Mouse (Mus musculus) right cerebral cortex, postnatal 4 days (tissue): ENCODE measurements around the gene Dlg2.

Experiments
- DNase-seq: peaks from one replicate; pipeline ENCODE4 v3.0.0-alpha.2; 2022

Gene Dlg2

DNA sequence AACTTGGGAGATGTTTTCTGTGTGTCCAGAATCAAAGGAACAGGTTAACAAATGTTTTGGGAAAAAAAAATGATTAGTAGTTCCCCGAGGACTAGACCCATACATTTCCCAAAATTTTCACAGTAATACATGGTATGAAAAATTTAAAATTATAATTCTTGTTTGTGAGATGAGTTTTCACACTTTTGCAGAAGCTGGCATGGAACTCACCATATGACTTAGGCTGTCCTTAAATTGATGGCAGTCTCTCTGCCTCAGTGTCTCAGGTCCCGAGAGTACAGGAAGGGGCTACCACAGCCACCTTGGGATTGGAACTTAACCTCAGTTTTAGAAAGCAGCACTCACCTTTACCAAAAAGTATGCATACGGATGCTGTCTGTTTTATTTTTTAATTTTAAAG is 622.0 kb downstream of the Dlg2 start:
- DNase-seq = no peak

DNA sequence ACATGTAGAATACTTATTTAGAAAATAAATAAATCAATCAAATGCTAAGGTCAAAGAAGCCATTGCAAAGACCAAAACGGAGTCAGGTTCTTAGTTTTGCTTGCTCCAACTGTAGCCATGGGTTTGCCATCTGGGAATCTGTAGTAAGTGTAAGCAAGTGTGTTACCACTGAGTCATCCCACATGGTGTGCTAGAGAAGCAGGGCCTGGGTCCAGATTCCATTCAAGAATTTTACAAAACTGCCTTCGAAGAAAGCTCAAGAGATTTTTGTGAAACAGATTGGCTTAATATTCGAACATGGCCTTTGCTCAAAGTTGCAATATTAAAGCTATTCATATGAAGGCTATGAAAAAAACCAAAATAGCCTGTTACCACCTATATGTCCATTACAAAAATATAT is 633.1 kb downstream of the Dlg2 start:
- no peak for DNase-seq

DNA sequence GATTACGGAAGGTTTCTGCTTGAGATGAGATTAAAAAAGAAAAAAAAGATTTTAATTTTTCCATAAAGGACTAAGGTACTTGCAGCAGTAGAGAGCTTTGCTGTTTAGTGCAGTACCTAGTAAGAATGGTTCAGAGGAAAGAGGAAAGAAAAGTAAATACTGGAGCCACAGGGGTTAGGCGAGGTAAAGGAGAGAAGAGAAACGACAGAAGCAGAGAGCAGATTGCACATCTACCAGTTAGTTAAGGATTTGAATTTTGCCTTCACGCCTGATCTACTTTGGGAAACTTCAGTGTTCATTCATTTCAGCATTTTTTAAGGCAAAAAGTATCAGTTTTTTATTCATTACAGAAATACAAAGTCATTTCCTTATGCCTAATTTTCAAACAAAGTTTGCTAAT is 655.7 kb downstream of the Dlg2 start:
- DNase-seq = no peak

DNA sequence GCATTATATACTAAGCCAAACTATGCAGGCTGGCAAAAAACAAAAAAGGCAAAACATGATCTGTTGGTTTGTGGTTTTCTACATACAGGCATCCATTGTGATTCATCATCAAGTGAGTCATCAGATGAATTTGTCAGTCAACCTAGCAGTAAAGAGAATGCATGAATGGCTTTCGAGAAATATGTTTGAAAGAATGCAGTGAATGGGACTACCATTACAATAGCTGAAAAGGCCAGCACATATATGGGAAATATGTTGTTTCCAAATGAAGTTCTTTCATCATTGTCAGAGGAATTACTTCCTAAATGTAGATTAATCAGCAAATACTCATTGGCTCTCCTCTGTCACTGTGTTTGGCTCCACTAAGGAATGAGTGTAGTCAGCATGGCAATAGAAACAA is 677.6 kb downstream of the Dlg2 start:
- DNase-seq = no peak

GRCm38 (mm10) chr7:91159144-91159543 is 682.7 kb downstream of the Dlg2 start:
- DNase-seq = no peak

- DNase-seq = no peak
Measured at GRCm38 (mm10) chr7:91161643-91162175, 685.2 kb downstream of the Dlg2 start.

DNA sequence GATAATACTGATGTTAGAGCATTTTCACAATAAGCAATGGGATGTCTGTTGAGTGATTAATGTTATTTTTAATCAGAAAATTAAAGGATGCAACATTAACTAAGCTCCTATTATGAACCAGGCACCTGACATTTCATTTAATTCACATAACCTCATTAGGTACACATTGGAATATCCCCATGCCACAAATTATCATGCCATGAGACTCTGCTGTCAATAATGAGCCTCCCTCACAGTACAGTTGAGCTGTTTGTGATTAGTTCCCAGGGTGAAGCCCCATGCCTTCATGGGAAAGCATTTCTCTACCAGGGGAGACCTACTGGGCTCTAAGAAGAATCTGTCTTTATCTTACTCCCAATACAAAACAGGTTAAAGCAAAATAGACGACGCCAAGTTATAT is 697.1 kb downstream of the Dlg2 start:
- DNase-seq = no peak

DNA sequence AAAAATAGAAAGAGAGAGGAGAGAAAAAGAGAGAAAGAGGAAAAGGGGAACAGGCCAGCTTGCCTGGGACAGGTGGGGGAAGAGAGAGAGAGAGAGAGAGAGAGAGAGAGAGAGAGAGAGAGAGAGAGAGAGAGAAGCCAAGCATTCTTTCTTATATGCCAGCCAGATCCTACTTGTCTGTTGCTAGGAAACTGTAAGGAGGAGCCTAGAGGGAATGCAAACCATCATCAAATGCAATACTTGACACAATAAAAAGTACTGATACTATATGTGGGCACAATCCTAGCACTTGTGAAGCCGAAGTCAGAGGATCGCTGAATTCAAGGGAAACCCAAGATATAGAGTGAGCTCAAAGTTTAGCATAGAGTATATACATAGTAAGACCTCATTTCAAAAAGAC is 711.7 kb downstream of the Dlg2 start:
- no peak for DNase-seq

- no peak for DNase-seq
Measured at GRCm38 (mm10) chr7:91199372-91199771, 722.9 kb downstream of the Dlg2 start.

DNA sequence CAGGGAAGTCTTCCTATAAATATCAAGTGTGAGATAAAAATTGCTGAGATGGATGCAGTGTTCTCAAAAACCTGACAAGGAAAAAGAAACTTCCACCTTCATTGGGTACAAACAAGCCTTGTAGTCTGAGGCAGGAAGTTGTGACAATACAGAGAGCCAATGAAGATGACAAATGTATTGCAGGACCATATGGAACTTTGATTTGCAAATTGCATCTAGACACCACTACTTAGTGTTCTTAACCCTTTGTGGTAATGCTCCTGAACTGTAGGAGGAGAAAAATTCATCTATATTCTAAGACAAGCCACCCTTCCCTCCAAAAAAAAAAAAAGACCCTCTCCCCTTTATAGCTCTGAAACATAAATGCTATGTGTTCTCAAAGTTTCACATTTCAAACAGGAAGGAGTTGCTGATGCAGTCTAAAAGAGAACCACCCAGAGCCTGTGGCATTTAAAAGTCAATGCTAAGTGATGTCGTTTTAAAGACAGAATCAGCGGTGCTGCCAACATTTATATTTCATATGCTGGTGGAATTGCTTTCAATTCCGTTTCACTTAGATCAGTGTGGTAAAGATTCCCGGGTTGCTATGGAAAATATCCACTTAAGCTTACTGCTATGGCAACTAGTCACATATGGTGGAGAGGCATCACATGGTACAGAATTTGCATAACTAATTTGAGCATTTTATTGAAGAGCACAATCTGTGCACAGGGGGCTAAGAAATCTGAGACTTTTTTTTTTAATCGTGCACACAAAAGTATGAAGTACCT is 731.8 kb downstream of the Dlg2 start:
- DNase-seq = no peak

- no peak for DNase-seq
Measured at GRCm38 (mm10) chr7:91208973-91209372, 732.5 kb downstream of the Dlg2 start.

- no peak for DNase-seq
Measured at GRCm38 (mm10) chr7:91212236-91212635, 735.8 kb downstream of the Dlg2 start.

- no peak for DNase-seq
Measured at GRCm38 (mm10) chr7:91214921-91215320, 738.4 kb downstream of the Dlg2 start.

DNA sequence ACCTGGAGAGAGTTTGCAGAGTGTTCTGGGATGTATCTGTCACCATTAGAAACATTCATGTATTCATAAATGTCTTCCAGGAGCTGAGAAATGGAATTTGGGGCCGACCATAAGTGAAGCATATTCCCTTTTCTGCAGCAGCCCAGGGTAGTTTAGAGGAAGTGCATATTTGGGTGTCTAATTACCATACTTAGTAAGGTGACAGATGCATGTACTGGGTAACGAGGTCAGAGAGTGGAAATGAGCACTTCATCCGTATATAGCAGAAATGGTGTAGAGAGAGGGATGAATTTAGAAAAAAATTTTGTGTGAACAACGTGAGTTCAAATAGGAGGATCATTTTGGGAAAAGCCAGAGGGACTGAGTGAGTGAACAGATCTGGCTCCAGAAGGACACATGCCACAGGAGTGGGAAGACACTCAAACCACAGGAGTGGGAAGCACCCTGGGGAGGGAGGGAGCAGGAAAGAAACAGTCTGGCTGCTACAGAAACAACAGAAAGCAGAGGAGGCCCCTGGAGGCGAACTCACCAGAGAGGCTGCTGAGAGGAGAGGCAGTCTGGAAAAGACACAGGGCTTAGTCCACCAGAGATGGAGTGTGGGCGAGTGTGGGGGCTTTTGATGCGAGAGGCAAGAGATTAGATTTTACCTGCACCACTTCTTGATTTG is 742.0 kb downstream of the Dlg2 start:
- no peak for DNase-seq

GRCm38 (mm10) chr7:91226442-91226841 is 750.0 kb downstream of the Dlg2 start:
- peak; percentile 33 for DNase-seq

DNA sequence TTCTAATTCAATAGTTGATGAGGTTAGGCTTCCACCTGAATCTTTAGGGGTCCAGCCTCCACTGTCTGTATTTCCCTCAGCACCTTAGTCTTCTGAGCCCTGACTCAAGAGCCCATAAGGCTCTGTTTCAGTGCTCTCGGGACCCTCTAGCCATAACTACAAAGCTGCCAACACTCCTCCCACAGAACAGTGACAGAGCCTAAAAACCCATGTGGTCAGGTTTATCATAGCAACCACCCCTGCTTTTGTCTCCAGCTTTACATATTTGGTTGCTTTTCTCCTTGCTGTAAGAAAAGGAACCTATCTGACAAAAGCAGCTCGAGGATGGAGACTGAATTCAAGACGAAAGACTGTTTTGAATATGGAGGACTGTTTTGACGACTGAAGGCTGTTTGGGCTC is 765.2 kb downstream of the Dlg2 start:
- DNase-seq = no peak

DNA sequence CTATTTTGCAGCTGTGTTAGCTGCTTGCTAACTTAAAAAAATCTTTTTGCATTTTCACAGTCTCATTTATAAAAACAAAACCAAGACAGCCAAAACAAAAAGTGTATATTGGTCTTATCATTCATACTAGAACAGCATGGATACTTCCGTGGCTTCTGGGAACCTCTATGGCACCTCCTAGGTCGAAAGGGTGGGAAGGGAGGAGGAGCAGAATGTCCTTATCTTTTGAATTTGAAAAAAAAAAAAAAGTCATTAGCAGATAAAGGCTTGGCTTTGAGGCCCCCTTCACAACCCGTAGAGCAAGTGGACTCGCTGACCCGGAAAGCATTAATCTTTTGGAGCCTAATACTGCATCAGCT is 785.2 kb downstream of the Dlg2 start:
- DNase-seq = no peak

- peak; percentile 44 for DNase-seq
Measured at GRCm38 (mm10) chr7:91262031-91262951, 785.8 kb downstream of the Dlg2 start.

GRCm38 (mm10) chr7:91262998-91263397 is 786.5 kb downstream of the Dlg2 start:
- DNase-seq = peak; percentile 10

- DNase-seq = peak; percentile 9
Measured at GRCm38 (mm10) chr7:91267764-91268163, 791.3 kb downstream of the Dlg2 start.

DNA sequence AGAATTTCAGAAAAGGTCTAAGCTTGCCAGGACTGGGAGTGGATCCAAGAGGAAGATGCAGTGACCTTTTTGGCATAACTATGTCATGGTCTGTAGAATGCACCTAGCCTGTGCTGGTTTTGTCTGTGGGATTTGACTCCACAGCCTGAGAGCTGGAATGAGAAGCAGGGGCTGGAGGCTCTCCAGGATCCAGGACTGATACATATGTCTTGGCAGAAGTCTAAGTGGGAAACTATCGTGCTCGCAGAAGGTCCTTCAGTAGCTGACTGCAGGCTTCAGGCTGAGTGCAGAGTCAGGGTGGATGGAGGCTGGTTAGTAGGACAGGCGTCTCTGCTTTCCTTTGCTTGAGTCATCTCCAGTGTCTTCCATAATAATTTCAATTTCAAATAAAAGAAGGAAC is 807.7 kb downstream of the Dlg2 start:
- DNase-seq = peak; percentile 55

DNA sequence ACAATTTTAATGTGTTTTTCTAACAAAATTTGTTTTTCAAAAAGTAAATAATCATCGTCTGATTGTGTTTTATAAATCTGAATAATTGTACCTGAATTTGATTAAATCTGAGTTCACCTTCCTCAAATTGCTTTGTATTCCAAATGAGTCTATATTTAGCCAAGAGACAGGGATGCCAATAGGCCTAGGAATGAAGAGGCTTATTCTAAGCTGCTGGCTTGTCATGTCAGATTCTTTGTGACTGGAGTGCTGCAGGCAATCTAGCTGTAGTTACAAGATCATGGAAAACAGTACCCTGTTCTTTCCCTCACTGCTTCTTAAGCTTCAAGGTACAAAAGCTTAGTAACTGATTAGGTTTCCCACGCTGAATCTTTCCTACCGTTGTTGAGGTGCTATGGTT is 811.9 kb downstream of the Dlg2 start:
- no peak for DNase-seq

DNA sequence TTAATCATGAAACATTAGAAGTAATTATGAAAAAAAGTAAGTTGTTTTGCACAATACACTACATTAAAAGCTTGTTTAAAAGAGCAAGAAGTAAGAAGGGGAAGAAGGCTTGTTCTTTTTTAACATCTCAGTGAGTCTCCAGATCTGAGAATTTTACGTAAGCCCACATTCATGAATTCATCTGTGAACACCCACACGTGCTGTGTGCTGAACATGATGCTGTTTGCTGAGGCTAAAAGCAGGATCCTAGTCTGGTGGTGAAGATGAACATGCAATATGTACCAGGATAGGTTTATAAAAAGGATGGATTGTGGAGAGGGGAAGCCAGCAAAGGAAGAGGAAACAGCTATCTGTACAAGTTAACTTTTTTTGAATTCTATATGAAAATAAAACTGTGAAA is 819.7 kb downstream of the Dlg2 start:
- DNase-seq = no peak
